Mouse (Mus musculus): Measurements from ENCODE around the gene Lime1.

GRCm38 (mm10) chr2:181390136-181390870, 10.4 kb downstream of the Lime1 start:
- TF ChIP-seq EP300 (IDR thresholded peaks at IDR 0.05) (no peak), CTCF (IDR thresholded peaks at IDR 0.05) (no peak)

All from lung, postnatal 0 days (tissue).